Comparison of ENCODE assay signal across 19 mouse cellular contexts in the genomic region with DNA sequence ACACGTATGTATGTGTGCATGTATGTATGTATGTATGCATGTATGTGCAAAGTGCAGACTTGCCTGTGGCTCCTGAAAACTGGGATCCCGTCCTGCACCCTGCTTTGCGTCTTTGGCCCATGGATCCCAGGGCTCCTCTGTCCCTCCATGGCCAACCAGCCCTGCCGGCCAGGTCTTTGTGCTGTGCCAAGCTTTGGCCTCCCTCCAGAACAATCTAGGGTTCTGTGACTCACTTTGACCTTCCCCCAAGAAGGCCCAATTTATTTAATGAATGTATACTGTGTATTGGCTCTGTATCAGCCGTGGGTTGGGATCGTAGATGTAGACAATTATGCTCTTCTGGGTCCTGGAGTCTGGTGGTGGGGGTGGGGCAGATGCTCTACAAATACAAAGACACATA.
DNase-seq lines count a peak whose midpoint lies in the region; ATAC-seq lines count a peak whose summit lies in the region.
"Had no signal": no experiment of that assay in that cellular context is flagged by ENCODE, and none has a peak within 500 bp of the region (broad histone marks: within the 10 kb centered on the region; RNA-seq: fewer than 3 reads in every experiment).

No protein-coding gene starts in this region.

- DNase-seq in cerebellum, adult 9-11 months, result peak; percentile 35
- DNase-seq in 3T3-L1 (ENCODE audit: low read depth, low spot score) (peak; percentile 29), NIH3T3 (ENCODE audit: low read depth) (peak; percentile 78)
- peak; percentile 84 for DNase-seq in adrenal gland, postnatal 14 days
- no peak for DNase-seq in right cerebral cortex, adult 2 months (ENCODE audit: low spot score in 2 of 2)
- DNase-seq in layer of hippocampus, postnatal 36 days, result no peak
- DNase-seq: B cell, adult 2 months; cerebellum, postnatal 14 days; gastrocnemius, postnatal 10 days; heart, postnatal 36 days; kidney, postnatal 14 days; left cerebral cortex, postnatal 4 days; lung, embryonic 14.5 days; retina, postnatal 1 day; right cerebral cortex, postnatal 25 days had no signal

- ATAC-seq in cerebellum, adult (ENCODE audit: insufficient number of reproducible peaks, low FRiP score, low TSS enrichment), result no peak
- ATAC-seq: forebrain, embryonic 13.5 days; intestine, embryonic 16.5 days; midbrain, embryonic 15.5 days had no signal

Comparison
In these comparisons a context has a peak if more than half of its experiments do, and no peak if none do; other contexts are left out.
1. DNase-seq: peak in cerebellum, adult 9-11 months (single experiment), 3T3-L1 (single experiment), NIH3T3 (single experiment) and adrenal gland, postnatal 14 days (single experiment); none in right cerebral cortex, adult 2 months (0 of 2) and layer of hippocampus, postnatal 36 days (0 of 2).